Mouse (Mus musculus) adrenal gland, adult 18-20 months (tissue): Measurements from ENCODE around the gene Ins2. TPM values are rescaled to one million over a fixed set of nuclear protein-coding genes. Genes with fewer than 3 reads are reported as not detected.
A peak's percentile ranks its signal among the peaks of the same experiment; 100 is the strongest.

Experiments used
- DNase-seq, 2 experiments: peaks; one replicate each; pipeline ENCODE4 v3.0.0; 2021 to 2022; ENCODE audit warnings: low spot score in 2 of 2
- total RNA-seq, 2 experiments: library from RNA; stranded (reverse); gene quantifications; 1 replicate in 1 of 2; 2 replicates in 1 of 2; pipeline ENCODE4 v1.2.3; 2021

Ins2 gene
- total RNA-seq, 2 experiments from 2014 or later, result not detected

- no peak for DNase-seq
These were observed 78.6 kb downstream of the Ins2 start for GRCm38 (mm10) chr7:142664465-142665029.

GRCm38 (mm10) chr7:142663931-142664421, 79.2 kb downstream of the Ins2 start:
- no peak for DNase-seq

GRCm38 (mm10) chr7:142663151-142663550, 80.0 kb downstream of the Ins2 start:
- no peak for DNase-seq

GRCm38 (mm10) chr7:142661811-142662210, 81.4 kb downstream of the Ins2 start:
- DNase-seq, result no peak

- DNase-seq, result no peak
These were observed 82.1 kb downstream of the Ins2 start for GRCm38 (mm10) chr7:142661046-142661445.

GRCm38 (mm10) chr7:142660651-142660945, 82.6 kb downstream of the Ins2 start:
- DNase-seq, result no peak

GRCm38 (mm10) chr7:142659767-142660650, 83.2 kb downstream of the Ins2 start:
- DNase-seq, result no peak

- peak in 1 of 2 experiments; percentile 33 for DNase-seq
These were observed 84.0 kb downstream of the Ins2 start for GRCm38 (mm10) chr7:142659181-142659681.

GRCm38 (mm10) chr7:142658681-142659180, 84.5 kb downstream of the Ins2 start:
- no peak for DNase-seq

GRCm38 (mm10) chr7:142657821-142658614, 85.2 kb downstream of the Ins2 start:
- no peak for DNase-seq

GRCm38 (mm10) chr7:142657341-142657791, 85.8 kb downstream of the Ins2 start:
- no peak for DNase-seq

- no peak for DNase-seq
These were observed 87.1 kb downstream of the Ins2 start for GRCm38 (mm10) chr7:142656055-142656454.

GRCm38 (mm10) chr7:142655633-142656032, 87.5 kb downstream of the Ins2 start:
- no peak for DNase-seq

GRCm38 (mm10) chr7:142653726-142654125, 89.5 kb downstream of the Ins2 start:
- DNase-seq, result no peak

- no peak for DNase-seq
These were observed 96.5 kb downstream of the Ins2 start for GRCm38 (mm10) chr7:142646676-142647075.

- no peak for DNase-seq
These were observed 98.1 kb downstream of the Ins2 start for GRCm38 (mm10) chr7:142645045-142645444.

- DNase-seq, result no peak
These were observed 107.0 kb downstream of the Ins2 start for GRCm38 (mm10) chr7:142636178-142636577.

GRCm38 (mm10) chr7:142630691-142631090, 112.5 kb downstream of the Ins2 start:
- DNase-seq, result no peak

GRCm38 (mm10) chr7:142629806-142630205, 113.4 kb downstream of the Ins2 start:
- DNase-seq, result no peak
